Mouse (Mus musculus): ENCODE measurements around the gene Olfr1508. TPM values are rescaled to one million over a fixed set of nuclear protein-coding genes. Genes with fewer than 3 reads are reported as not detected.

Olfr1508 gene
- polyA plus RNA-seq (2012) = not detected in 2 replicates

GRCm38 (mm10) chr14:52467395-52467794, at the start of gene Olfr1508:
TSS of gene Olfr1508 (minus strand) at chr14:52467495.
- no peak for TF ChIP-seq GATA1 (IDR thresholded peaks at IDR 0.05; ENCODE audit: low read length)

GRCm38 (mm10) chr14:52495516-52495915, 28.2 kb upstream of the Olfr1508 start, which contains the start of gene Olfr1507:
TSS of gene Olfr1507 (minus strand) at chr14:52495749.
- no peak for TF ChIP-seq GATA1 (IDR thresholded peaks at IDR 0.05; ENCODE audit: low read length)

- TF ChIP-seq GATA1 (IDR thresholded peaks at IDR 0.05; ENCODE audit: low read length) = no peak
Observed at GRCm38 (mm10) chr14:52465738-52466137, 1.6 kb downstream of the Olfr1508 start.

GRCm38 (mm10) chr14:52461928-52462327, 5.4 kb downstream of the Olfr1508 start:
- TF ChIP-seq GATA1 (IDR thresholded peaks at IDR 0.05; ENCODE audit: low read length) = no peak

- peak; percentile 44 for TF ChIP-seq GATA1 (IDR thresholded peaks at IDR 0.05; ENCODE audit: low read length)
Observed at GRCm38 (mm10) chr14:52451138-52451537, 16.2 kb downstream of the Olfr1508 start.

- TF ChIP-seq GATA1 (IDR thresholded peaks at IDR 0.05; ENCODE audit: low read length) = no peak
Observed at GRCm38 (mm10) chr14:52442690-52443089, 24.6 kb downstream of the Olfr1508 start, which contains the start of gene Olfr1509. TSS of gene Olfr1509 (plus strand) at chr14:52442990.

- TF ChIP-seq GATA1 (IDR thresholded peaks at IDR 0.05; ENCODE audit: low read length) = no peak
Observed at GRCm38 (mm10) chr14:52427686-52428085, 39.6 kb downstream of the Olfr1508 start.

- TF ChIP-seq GATA1 (IDR thresholded peaks at IDR 0.05; ENCODE audit: low read length) = no peak
Observed at GRCm38 (mm10) chr14:52414273-52414672, 53.0 kb downstream of the Olfr1508 start, which contains the start of gene Olfr1510. TSS of gene Olfr1510 (minus strand) at chr14:52414373.

Other genes with a start within 250 kb of the Olfr1508 start
- gene Chd8, start 209.7 kb downstream of the Olfr1508 start, polyA plus RNA-seq (2012) = 15.3 and 19.5 TPM in 2 replicates
- 40.4 and 52.5 TPM in 2 replicates for gene Tox4, start 188.3 kb downstream of the Olfr1508 start, polyA plus RNA-seq (2012)
- gene Rab2b, start 187.9 kb downstream of the Olfr1508 start, polyA plus RNA-seq (2012) = 0.36 and 0.48 TPM in 2 replicates
- gene Mettl3, start 162.4 kb downstream of the Olfr1508 start, polyA plus RNA-seq (2012) = 10.4 and 13.1 TPM in 2 replicates
- 13.7 and 15.2 TPM in 2 replicates for gene Sall2, start 138.7 kb downstream of the Olfr1508 start, polyA plus RNA-seq (2012)
- gene Olfr1513, start 111.1 kb downstream of the Olfr1508 start, polyA plus RNA-seq (2012) = not detected in 2 replicates
- gene Olfr1512, start 88.3 kb downstream of the Olfr1508 start, polyA plus RNA-seq (2012) = not detected in 2 replicates
- not detected in 2 replicates for gene Olfr1511, start 70.1 kb downstream of the Olfr1508 start, polyA plus RNA-seq (2012)
- gene Olfr1510, start 53.1 kb downstream of the Olfr1508 start, polyA plus RNA-seq (2012) = not detected in 2 replicates
- gene Olfr1509, start 24.5 kb downstream of the Olfr1508 start, polyA plus RNA-seq (2012) = not detected in 2 replicates
- not detected in 2 replicates for gene Olfr1507, start 28.3 kb upstream of the Olfr1508 start, polyA plus RNA-seq (2012)